Mouse (Mus musculus) retina, embryonic 14.5 days (tissue): ENCODE results near the gene Wnt5b.

Source experiments
- DNase-seq: peaks from one replicate; pipeline ENCODE4 v3.0.0-alpha.2; 2015; ENCODE audit warnings: low spot score

Wnt5b gene

GRCm38 (mm10) chr6:119485486-119485885 is 58.7 kb downstream of the Wnt5b start:
- peak; percentile 38 for DNase-seq

- DNase-seq = peak; percentile 85
Observed at GRCm38 (mm10) chr6:119482958-119483600, 61.1 kb downstream of the Wnt5b start.

- DNase-seq = peak; percentile 47
Observed at GRCm38 (mm10) chr6:119481741-119482390, 62.3 kb downstream of the Wnt5b start.

GRCm38 (mm10) chr6:119480706-119481331 is 63.3 kb downstream of the Wnt5b start:
- peak; percentile 52 for DNase-seq

- peak; percentile 69 for DNase-seq
Observed at GRCm38 (mm10) chr6:119479876-119480705, 64.1 kb downstream of the Wnt5b start.

GRCm38 (mm10) chr6:119479343-119479875 is 64.7 kb downstream of the Wnt5b start, which contains the start of gene Fbxl14:
Fbxl14 (plus strand) TSS chr6:119479668.
- no peak for DNase-seq

- DNase-seq = peak; percentile 94
Observed at GRCm38 (mm10) chr6:119478560-119479342, 65.4 kb downstream of the Wnt5b start.

GRCm38 (mm10) chr6:119477686-119478310 is 66.3 kb downstream of the Wnt5b start:
- no peak for DNase-seq

GRCm38 (mm10) chr6:119475988-119476387 is 68.2 kb downstream of the Wnt5b start:
- DNase-seq = no peak

GRCm38 (mm10) chr6:119473992-119474391 is 70.2 kb downstream of the Wnt5b start:
- no peak for DNase-seq

GRCm38 (mm10) chr6:119473446-119473845 is 70.7 kb downstream of the Wnt5b start:
- no peak for DNase-seq

GRCm38 (mm10) chr6:119472705-119473104 is 71.4 kb downstream of the Wnt5b start:
- no peak for DNase-seq

GRCm38 (mm10) chr6:119472135-119472534 is 72.0 kb downstream of the Wnt5b start:
- peak; percentile 83 for DNase-seq

GRCm38 (mm10) chr6:119470777-119471176 is 73.4 kb downstream of the Wnt5b start:
- DNase-seq = no peak

GRCm38 (mm10) chr6:119467785-119468059 is 76.4 kb downstream of the Wnt5b start:
- peak; percentile 52 for DNase-seq

- DNase-seq = no peak
Observed at GRCm38 (mm10) chr6:119466921-119467784, 77.0 kb downstream of the Wnt5b start.

- no peak for DNase-seq
Observed at GRCm38 (mm10) chr6:119466161-119466560, 78.0 kb downstream of the Wnt5b start.

- no peak for DNase-seq
Observed at GRCm38 (mm10) chr6:119460391-119460790, 83.8 kb downstream of the Wnt5b start.

GRCm38 (mm10) chr6:119459041-119459440 is 85.1 kb downstream of the Wnt5b start:
- no peak for DNase-seq

- no peak for DNase-seq
Observed at GRCm38 (mm10) chr6:119458166-119458565, 86.0 kb downstream of the Wnt5b start.
